Mouse (Mus musculus) lung, embryonic 14.5 days (tissue): ENCODE data around the gene Mvb12a. TPM values are rescaled to one million over a fixed set of nuclear protein-coding genes. Genes with fewer than 3 reads are reported as not detected.

ENCODE experiments used
- ATAC-seq: fragments of 200-750 bp; cut with Nextera tagmentation; 2 replicates; pipeline ENCODE4 v1.8.0; 2017; ENCODE audit warnings: mild to moderate bottlenecking, moderate TSS enrichment, moderate library complexity; ENCODE audit not compliant: insufficient read depth
- DNase-seq: peaks from one replicate; pipeline ENCODE4 v3.0.0-alpha.2; 2015
- H3K27ac ChIP-seq: fragments of 300-500 bp; sonication (generic); 2 replicates; pipeline ENCODE4 v1.5.1; 2014; ENCODE audit warnings: low read depth, mild to moderate bottlenecking, moderate library complexity
- H3K27me3 ChIP-seq: fragments of 300-500 bp; sonication (generic); 2 replicates; pipeline ENCODE4 v1.6.1; 2014; ENCODE audit warnings: low read length, control low read depth; ENCODE audit not compliant: insufficient read depth
- H3K36me3 ChIP-seq: fragments of 300-500 bp; sonication (generic); 2 replicates; pipeline ENCODE4 v1.6.1; 2014; ENCODE audit warnings: control low read depth; ENCODE audit not compliant: insufficient read depth
- H3K4me1 ChIP-seq: fragments of 300-500 bp; sonication (generic); 2 replicates; pipeline ENCODE4 v1.6.1; 2014; ENCODE audit warnings: antibody characterized with exemption, control low read depth; ENCODE audit not compliant: insufficient read depth
- H3K4me2 ChIP-seq: fragments of 300-500 bp; sonication (generic); 2 replicates; pipeline ENCODE4 v1.6.1; 2014; ENCODE audit warnings: mild to moderate bottlenecking
- H3K4me3 ChIP-seq: fragments of 300-500 bp; sonication (generic); 2 replicates; pipeline ENCODE4 v1.5.1; 2014; ENCODE audit warnings: low read depth, low read length
- H3K9ac ChIP-seq: fragments of 300-500 bp; sonication (generic); 2 replicates; pipeline ENCODE4 v1.6.1; 2014
- H3K9me3 ChIP-seq: fragments of 300-500 bp; sonication (generic); 2 replicates; pipeline ENCODE4 v1.6.1; 2016; ENCODE audit warnings: low read depth, low read length, control low read depth
- CTCF ChIP-seq: IDR thresholded peaks from 2 replicates; pipeline ENCODE4 v1.5.1; 2016; ENCODE audit warnings: antibody characterized with exemption, low read depth
- WGBS: fragments of 180-500 bp; shearing (Covaris S2); extraction: QIAGEN DNeasy Blood & Tissue Kit; methylation state at CpG from one replicate; pipeline ENCODE4 v1.1.7; 2014; 5-methylcytosine and 5-hydroxymethylcytosine counted together
- polyA plus RNA-seq: library from polyadenylated mRNA; unstranded; fragments of >200 nt; fragmentation: Nextera tagmentation; extraction: Ambion mirVana; gene quantifications from 2 replicates; pipeline ENCODE4 v1.2.1, GENCODE M21; 2014

Gene Mvb12a
- polyA plus RNA-seq, 1 experiment from 2014 or later = 106 TPM

- Histone ChIP-seq H3K9me3 (no peaks in the 10 kb centered on the region), H3K36me3 (no peaks in the 10 kb centered on the region), H3K4me1 (peaks cover 7% of the 10 kb centered on the region; the same call in 1 of the 2 replicates), H3K27ac (peak overlapping the region; percentile 83), H3K4me2 (peak overlapping the region; percentile 80), H3K9ac (peak overlapping the region; percentile 31), H3K4me3 (peak overlapping the region; percentile 52), H3K27me3 (0 out of 2 replicates have a peak, but pooled peaks cover 6% of the 10 kb centered on the region)
- under 1% methylated on average over 51 of the region's 51 CpGs for WGBS
- DNase-seq = peak; percentile 93
- ATAC-seq = peak; percentile 76
- no peak for TF ChIP-seq CTCF
These were observed 26.9 kb downstream of the Mvb12a start for GRCm38 (mm10) chr8:71569366-71570290.

DNA sequence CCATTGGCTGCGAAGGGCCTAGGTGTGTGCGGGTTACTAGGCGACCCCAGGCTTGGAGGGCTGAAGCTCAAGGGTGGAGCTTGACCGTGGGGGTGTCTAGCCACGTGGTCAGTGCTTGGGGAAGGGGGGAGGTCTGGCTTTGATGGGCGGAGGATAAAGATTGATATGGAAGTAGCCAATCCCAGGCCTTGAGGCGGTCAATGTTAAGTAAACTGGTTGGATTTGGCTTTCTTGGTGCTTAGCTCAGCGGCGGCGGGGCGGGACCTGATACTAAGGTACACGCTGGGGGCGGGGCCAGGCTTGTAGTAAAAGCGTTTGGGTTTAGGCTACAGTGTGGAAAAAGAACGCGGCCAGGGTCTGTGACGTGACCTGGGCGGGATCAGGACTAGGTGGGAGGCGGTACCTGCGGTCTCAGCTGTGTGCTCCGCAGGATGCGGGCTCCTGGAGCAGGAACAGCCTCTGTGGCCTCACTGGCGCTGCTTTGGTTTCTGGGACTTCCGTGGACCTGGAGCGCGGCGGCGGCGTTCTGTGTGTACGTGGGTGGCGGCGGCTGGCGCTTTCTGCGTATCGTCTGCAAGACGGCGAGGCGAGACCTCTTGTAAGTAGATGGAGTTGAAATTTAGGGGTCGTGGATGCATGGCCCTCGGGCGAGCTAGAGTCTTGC lies 27.7 kb downstream of the Mvb12a start:
- ATAC-seq (peak; percentile 90), DNase-seq (peak; percentile 95)
- Histone ChIP-seq H3K4me3 (peak overlapping the region; percentile 52), H3K4me1 (peaks cover 7% of the 10 kb centered on the region; the same call in 1 of the 2 replicates), H3K9ac (peak overlapping the region; percentile 63), H3K27me3 (0 out of 2 replicates have a peak, but pooled peaks cover 6% of the 10 kb centered on the region), H3K9me3 (no peaks in the 10 kb centered on the region), H3K27ac (peak overlapping the region; percentile 62; the same call in 1 of the 2 replicates), H3K4me2 (peak overlapping the region; percentile 80), H3K36me3 (no peaks in the 10 kb centered on the region)
- WGBS = under 1% methylated on average over 41 of the region's 41 CpGs
- TF ChIP-seq CTCF = no peak

DNA sequence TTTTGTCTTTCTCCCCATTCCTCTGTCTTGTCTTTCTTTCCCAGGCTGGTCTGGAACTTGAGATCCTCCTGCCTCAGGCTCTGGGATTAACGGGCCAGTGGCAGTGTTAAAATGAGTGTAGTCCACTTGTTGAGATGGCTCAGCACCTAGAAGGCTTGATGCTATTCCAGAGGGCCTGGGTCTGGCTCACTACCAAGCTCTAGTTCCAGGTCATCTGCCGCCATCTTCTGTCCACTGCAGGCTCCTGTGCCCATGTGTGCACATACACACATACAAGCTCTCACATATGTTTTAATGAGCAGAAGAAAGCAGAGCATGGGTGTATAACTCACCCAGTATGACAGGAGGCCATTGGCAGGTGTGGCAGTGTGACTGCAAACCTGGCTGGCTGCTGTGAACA lies 29.4 kb downstream of the Mvb12a start:
- DNase-seq = no peak
- TF ChIP-seq CTCF = no peak
- Histone ChIP-seq H3K9ac (no peak overlapping the region), H3K27ac (no peak overlapping the region), H3K36me3 (no peaks in the 10 kb centered on the region), H3K4me1 (peaks cover 7% of the 10 kb centered on the region; the same call in 1 of the 2 replicates), H3K9me3 (no peaks in the 10 kb centered on the region), H3K27me3 (0 out of 2 replicates have a peak, but pooled peaks cover 6% of the 10 kb centered on the region), H3K4me2 (no peak overlapping the region; the same call in 1 of the 2 replicates), H3K4me3 (no peak overlapping the region)
- WGBS = 82% methylated on average over 2 of the region's 2 CpGs
- no peak for ATAC-seq

GRCm38 (mm10) chr8:71572847-71573633 lies 30.3 kb downstream of the Mvb12a start:
- Histone ChIP-seq H3K27ac (peak overlapping the region; percentile 58), H3K36me3 (no peaks in the 10 kb centered on the region), H3K9ac (0 out of 2 replicates have a peak overlapping the region, but pooled peaks have one; percentile 28), H3K4me2 (0 out of 2 replicates have a peak overlapping the region, but pooled peaks have one; percentile 13), H3K27me3 (0 out of 2 replicates have a peak, but pooled peaks cover 6% of the 10 kb centered on the region), H3K4me3 (no peak overlapping the region), H3K4me1 (peaks cover 7% of the 10 kb centered on the region; the same call in 1 of the 2 replicates), H3K9me3 (no peaks in the 10 kb centered on the region)
- WGBS = 67% methylated on average over 9 of the region's 9 CpGs
- ATAC-seq (no peak), DNase-seq (peak; percentile 71)
- TF ChIP-seq CTCF = no peak

DNA sequence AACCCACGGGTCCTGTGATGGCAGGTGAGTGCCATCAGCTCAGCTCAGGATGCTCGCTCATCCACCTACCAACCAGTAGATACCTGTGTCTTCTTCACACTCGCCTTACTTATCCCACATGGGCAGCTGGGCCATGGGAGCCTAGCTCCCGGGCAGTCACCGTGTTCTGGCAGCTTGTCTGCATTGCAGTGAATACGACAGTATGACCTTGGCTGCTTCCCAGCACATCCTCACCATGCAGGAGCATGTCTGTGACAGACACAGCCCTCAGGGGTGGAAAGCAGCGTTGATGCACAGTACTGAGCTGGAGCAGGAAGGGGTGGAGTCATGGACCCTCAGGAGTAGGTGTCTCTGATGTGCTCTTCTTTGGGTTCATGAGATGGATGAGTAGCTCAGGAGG lies 31.7 kb downstream of the Mvb12a start:
- Histone ChIP-seq H3K4me2 (no peak overlapping the region), H3K36me3 (no peaks in the 10 kb centered on the region), H3K9me3 (no peaks in the 10 kb centered on the region), H3K4me3 (no peak overlapping the region), H3K27me3 (no peaks in the 10 kb centered on the region), H3K4me1 (no peaks in the 10 kb centered on the region), H3K9ac (no peak overlapping the region), H3K27ac (no peak overlapping the region)
- ATAC-seq = no peak
- no peak for DNase-seq
- 65% methylated on average over 7 of the region's 7 CpGs for WGBS
- TF ChIP-seq CTCF = no peak

- H3K36me3 ChIP-seq = no peaks in the 10 kb centered on the region
- no peaks in the 10 kb centered on the region for H3K4me1 ChIP-seq
- H3K4me3 ChIP-seq = no peak overlapping the region
- 58% methylated on average over 1 of the region's 1 CpGs for WGBS
- no peak overlapping the region for H3K9ac ChIP-seq
- H3K27ac ChIP-seq = no peak overlapping the region
- no peak for DNase-seq
- ATAC-seq = no peak
- H3K9me3 ChIP-seq = no peaks in the 10 kb centered on the region
- no peak overlapping the region for H3K4me2 ChIP-seq
- no peaks in the 10 kb centered on the region for H3K27me3 ChIP-seq
- no peak for TF ChIP-seq CTCF
These were observed 32.3 kb downstream of the Mvb12a start for GRCm38 (mm10) chr8:71575020-71575419.
